Mouse (Mus musculus) liver, adult 2 months (tissue): ENCODE results near the gene Lag3. TPM values are rescaled to one million over a fixed set of nuclear protein-coding genes. Genes with fewer than 3 reads are reported as not detected.

Experiments
- DNase-seq: peaks from one replicate; pipeline ENCODE4 v3.0.0-alpha.2; 2011; ENCODE audit warnings: low read depth, low spot score; ENCODE audit errors: extremely low read depth
- H3K27ac ChIP-seq: fragments of 200-500 bp; replicated peaks from 2 replicates; pipeline ENCODE4 v1.5.1; 2012; ENCODE audit warnings: low read depth, mild to moderate bottlenecking, control low read depth, inconsistent platforms, low read length; ENCODE audit not compliant: insufficient read depth
- H3K27me3 ChIP-seq: fragments of 200-500 bp; 2 replicates; pipeline ENCODE4 v1.6.1; 2012; ENCODE audit warnings: mild to moderate bottlenecking, moderate library complexity, low read length, inconsistent platforms; ENCODE audit not compliant: control insufficient read depth, insufficient read depth
- H3K36me3 ChIP-seq: fragments of 200-500 bp; 2 replicates; pipeline ENCODE4 v1.6.1; 2012; ENCODE audit warnings: low read length, inconsistent platforms; ENCODE audit not compliant: control insufficient read depth, insufficient read depth
- H3K4me1 ChIP-seq: fragments of 200-500 bp; 2 replicates; pipeline ENCODE4 v1.6.1; 2011; ENCODE audit warnings: low read length; ENCODE audit not compliant: control insufficient read depth, insufficient read depth
- H3K4me3 ChIP-seq: fragments of 200-500 bp; 2 replicates; pipeline ENCODE4 v1.5.1; 2011; ENCODE audit warnings: low read depth, mild to moderate bottlenecking, control low read depth, low read length, moderate library complexity; ENCODE audit not compliant: insufficient read depth
- H3K79me2 ChIP-seq: fragments of 200-500 bp; 2 replicates; pipeline ENCODE4 v1.6.1; 2012; ENCODE audit warnings: inconsistent platforms, mild to moderate bottlenecking, low read length, moderate library complexity; ENCODE audit not compliant: control insufficient read depth, insufficient read depth
- H3K9ac ChIP-seq: fragments of 200-500 bp; 2 replicates; pipeline ENCODE4 v1.6.1; 2012; ENCODE audit warnings: low read depth, mild to moderate bottlenecking, control low read depth, inconsistent platforms, low read length
- CTCF ChIP-seq: fragments of 200-500 bp; IDR thresholded peaks from 2 replicates; pipeline ENCODE4 v1.5.1; 2011; ENCODE audit warnings: low read depth, low read length, control low read depth
- POLR2A ChIP-seq: fragments of 200-500 bp; IDR thresholded peaks from 2 replicates; pipeline ENCODE4 v1.6.1; 2011; ENCODE audit warnings: low read length, control low read depth; ENCODE audit not compliant: insufficient read depth; ENCODE audit errors: extremely low read depth
- WGBS: fragments of 180-500 bp; shearing (Covaris S2); methylation state at CpG from one replicate; pipeline ENCODE4 v1.1.7; 2018; 5-methylcytosine and 5-hydroxymethylcytosine counted together
- polyA plus RNA-seq: library from polyadenylated mRNA; depleted of rRNA; stranded (reverse); fragments of >200 nt; gene quantifications from 2 replicates; pipeline ENCODE4 v1.2.3, GENCODE M21; 2012
- total RNA-seq: library from RNA; depleted of rRNA; stranded (reverse); fragments of >200 nt; gene quantifications from 2 replicates; pipeline ENCODE4 v1.2.3, GENCODE M21; 2014

Lag3 gene
- total and polyA plus RNA-seq, 2 experiments, result 0.09 to 0.67 TPM

- Histone ChIP-seq H3K36me3 (peaks cover 8% of the 10 kb centered on the region; the same call in 1 of the 2 replicates), H3K79me2 (peaks cover 2% of the 10 kb centered on the region; the same call in 1 of the 2 replicates), H3K27ac (peak overlapping the region; percentile 94), H3K4me3 (peak overlapping the region; percentile 95), H3K27me3 (no peaks in the 10 kb centered on the region), H3K4me1 (peaks cover 31% of the 10 kb centered on the region), H3K9ac (peak overlapping the region; percentile 100)
- no peak for TF ChIP-seq CTCF
- peak; percentile 67 for TF ChIP-seq POLR2A
- peak; percentile 92 for DNase-seq
- 6% methylated on average over 12 of the region's 12 CpGs for WGBS
These were observed 4.6 kb upstream of the Lag3 start for GRCm38 (mm10) chr6:124915942-124916694.

DNA sequence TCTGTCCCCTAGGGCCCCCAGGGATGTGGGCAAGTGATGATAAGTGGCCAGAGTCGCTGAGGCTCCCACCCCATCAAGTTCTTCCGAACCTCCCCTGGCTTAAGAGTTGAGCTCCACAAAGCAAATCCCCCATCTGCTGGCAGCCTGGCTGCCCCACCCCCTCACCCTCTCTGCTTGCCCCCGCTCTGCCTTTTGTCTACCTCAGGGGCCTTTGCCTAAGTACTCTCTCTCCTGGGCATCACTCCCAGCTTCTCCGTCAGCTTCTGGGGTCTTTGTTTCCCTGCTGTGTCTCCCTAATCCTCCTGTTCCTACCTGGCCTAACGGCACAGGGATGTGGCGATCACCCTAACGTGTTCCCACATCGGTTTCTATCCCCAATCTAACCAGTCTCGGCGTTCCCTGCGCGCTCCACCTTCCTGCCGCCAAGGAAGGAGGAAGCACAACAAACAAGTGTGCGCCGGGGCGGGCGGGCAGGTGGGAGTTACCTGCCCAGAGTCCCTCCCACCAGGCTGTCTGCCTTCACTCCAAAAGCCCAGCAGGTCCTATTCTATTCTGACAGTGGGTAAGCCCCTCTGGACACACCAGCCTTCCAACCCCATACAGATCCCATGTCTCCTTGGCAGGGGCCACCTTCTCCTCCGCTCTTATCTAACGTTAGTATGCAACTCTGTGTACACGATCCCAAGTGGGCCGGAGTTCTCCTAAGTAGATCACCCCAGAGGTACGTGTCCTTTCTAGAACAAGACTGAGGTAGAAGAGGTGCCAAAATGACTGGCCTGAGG is 3.8 kb upstream of the Lag3 start:
- H3K27ac ChIP-seq, result peak overlapping the region; percentile 94

DNA sequence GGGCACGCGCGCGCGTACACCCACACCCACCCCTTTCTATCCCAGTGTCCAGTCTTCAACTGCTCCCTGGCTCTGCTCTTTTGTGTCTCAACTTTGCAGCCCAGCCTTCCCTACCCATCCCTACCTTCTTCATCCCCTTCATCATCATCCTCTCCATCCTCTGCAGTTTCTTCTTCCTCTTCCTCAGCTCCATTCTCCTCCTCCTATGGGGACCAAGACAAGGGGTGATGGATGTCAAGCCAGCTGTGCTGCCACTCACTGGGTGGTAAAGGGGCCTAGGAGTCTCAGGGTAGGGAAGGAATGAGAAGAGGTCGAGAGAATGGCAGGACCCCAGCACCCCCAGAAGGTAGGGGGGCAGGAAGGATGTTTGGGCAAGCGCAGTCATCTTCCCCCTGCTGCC is 3.0 kb upstream of the Lag3 start:
- TF ChIP-seq POLR2A (0 out of 2 replicates have a peak, but pooled peaks have one; percentile 12), CTCF (no peak)
- H3K4me1 ChIP-seq, result peaks cover 28% of the 10 kb centered on the region
- H3K4me3 ChIP-seq, result no peak overlapping the region
- peak overlapping the region; percentile 94 for H3K27ac ChIP-seq
- H3K9ac ChIP-seq, result peak overlapping the region; percentile 100; the same call in 1 of the 2 replicates
- peaks cover 2% of the 10 kb centered on the region; the same call in 1 of the 2 replicates for H3K79me2 ChIP-seq
- peaks cover 8% of the 10 kb centered on the region; the same call in 1 of the 2 replicates for H3K36me3 ChIP-seq
- H3K27me3 ChIP-seq, result no peaks in the 10 kb centered on the region
- no peak for DNase-seq
- 82% methylated on average over 7 of the region's 7 CpGs for WGBS

More for the DNA sequence above, 3.8 kb upstream of the Lag3 start:
- H3K4me1 ChIP-seq, result peaks cover 28% of the 10 kb centered on the region
- H3K79me2 ChIP-seq, result peaks cover 2% of the 10 kb centered on the region; the same call in 1 of the 2 replicates
- no peaks in the 10 kb centered on the region for H3K27me3 ChIP-seq
- H3K36me3 ChIP-seq, result peaks cover 8% of the 10 kb centered on the region; the same call in 1 of the 2 replicates
- no peak for DNase-seq
- 22% methylated on average over 22 of the region's 22 CpGs for WGBS
- peak overlapping the region; percentile 100 for H3K9ac ChIP-seq
- H3K4me3 ChIP-seq, result peak overlapping the region; percentile 95
- 0 out of 2 replicates have a peak, but pooled peaks have one; percentile 27 for TF ChIP-seq POLR2A
- no peak for TF ChIP-seq CTCF

DNA sequence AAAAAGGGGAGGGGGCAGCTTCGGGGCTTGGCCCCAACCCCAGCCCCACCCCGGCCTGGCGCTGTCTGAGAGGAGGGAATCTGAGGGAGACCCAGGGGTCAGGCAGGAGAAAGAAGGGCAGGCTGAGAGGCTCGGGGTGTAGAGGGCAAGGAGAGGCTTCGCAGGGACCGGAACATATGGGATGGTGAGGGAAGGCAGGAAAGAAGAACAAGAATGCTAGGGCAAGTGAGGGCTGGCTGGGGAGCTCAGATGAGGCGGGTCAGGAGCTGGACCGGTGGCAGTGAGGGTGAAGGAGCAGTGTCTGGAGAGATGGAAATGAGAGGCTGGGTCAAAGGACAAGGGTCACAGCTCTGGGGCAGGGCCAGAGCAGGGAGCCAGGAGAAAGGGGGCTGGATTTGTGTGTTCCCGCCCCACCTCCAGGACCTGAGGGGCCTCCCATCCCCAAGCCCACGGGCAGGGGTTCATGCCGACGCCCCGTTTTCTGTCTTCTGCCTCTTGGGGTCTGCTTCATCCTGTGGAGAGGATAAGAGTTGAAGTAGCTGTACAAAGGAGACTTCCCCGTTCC is 2.3 kb upstream of the Lag3 start:
- peak; percentile 76 for DNase-seq
- Histone ChIP-seq H3K4me1 (peaks cover 28% of the 10 kb centered on the region), H3K4me3 (no peak overlapping the region), H3K79me2 (peaks cover 2% of the 10 kb centered on the region; the same call in 1 of the 2 replicates), H3K27ac (peak overlapping the region; percentile 94), H3K36me3 (peaks cover 8% of the 10 kb centered on the region; the same call in 1 of the 2 replicates), H3K27me3 (no peaks in the 10 kb centered on the region), H3K9ac (no peak overlapping the region)
- WGBS, result 51% methylated on average over 14 of the region's 14 CpGs
- TF ChIP-seq POLR2A (no peak), CTCF (no peak)

- 30% methylated on average over 6 of the region's 6 CpGs for WGBS
- peaks cover 2% of the 10 kb centered on the region; the same call in 1 of the 2 replicates for H3K79me2 ChIP-seq
- peaks cover 8% of the 10 kb centered on the region; the same call in 1 of the 2 replicates for H3K36me3 ChIP-seq
- no peak for TF ChIP-seq CTCF
- no peak for TF ChIP-seq POLR2A
- no peak overlapping the region for H3K9ac ChIP-seq
- H3K27me3 ChIP-seq, result no peaks in the 10 kb centered on the region
- H3K4me3 ChIP-seq, result no peak overlapping the region
- no peak for DNase-seq
- H3K27ac ChIP-seq, result peak overlapping the region; percentile 41
- H3K4me1 ChIP-seq, result peaks cover 24% of the 10 kb centered on the region
These were observed 1.7 kb upstream of the Lag3 start for GRCm38 (mm10) chr6:124913214-124913613.
